Mouse (Mus musculus) lung, adult 2 months (tissue): Measurements from ENCODE around the gene Cep70. TPM values are rescaled to one million over a fixed set of nuclear protein-coding genes. Genes with fewer than 3 reads are reported as not detected.
A peak's percentile ranks its signal among the peaks of the same experiment; 100 is the strongest.

Source experiments
- DNase-seq: peaks from one replicate; pipeline ENCODE4 v3.0.0; 2022
- H3K4me1 ChIP-seq: fragments of 200-500 bp; 2 replicates; pipeline ENCODE4 v1.6.1; 2011; ENCODE audit warnings: low read length; ENCODE audit not compliant: control insufficient read depth, insufficient read depth
- H3K4me3 ChIP-seq: fragments of 200-500 bp; replicated peaks from 2 replicates; pipeline ENCODE3; 2011; ENCODE audit warnings: low read depth, mild to moderate bottlenecking, control low read depth, low read length; ENCODE audit errors: extremely low read depth
- CTCF ChIP-seq: fragments of 200-500 bp; IDR thresholded peaks from 2 replicates; pipeline ENCODE4 v1.5.1; 2011; ENCODE audit warnings: mild to moderate bottlenecking, low read length, control low read depth; ENCODE audit not compliant: insufficient read depth
- POLR2A ChIP-seq: fragments of 200-500 bp; IDR thresholded peaks from 2 replicates; pipeline ENCODE4 v1.6.1; 2011; ENCODE audit warnings: low read depth, mild to moderate bottlenecking, control low read depth, low read length, borderline replicate concordance; ENCODE audit errors: extremely low read depth
- WGBS: fragments of 180-500 bp; shearing (Covaris S2); methylation state at CpG from one replicate; pipeline ENCODE4 v1.1.7; 2018; 5-methylcytosine and 5-hydroxymethylcytosine counted together
- polyA plus RNA-seq: library from polyadenylated mRNA; depleted of rRNA; stranded (reverse); fragments of >200 nt; gene quantifications from 2 replicates; pipeline ENCODE4 v1.2.3, GENCODE M21; 2012; rRNA removed

The Cep70 gene
- polyA plus RNA-seq, 1 experiment = 5.2 TPM

DNA sequence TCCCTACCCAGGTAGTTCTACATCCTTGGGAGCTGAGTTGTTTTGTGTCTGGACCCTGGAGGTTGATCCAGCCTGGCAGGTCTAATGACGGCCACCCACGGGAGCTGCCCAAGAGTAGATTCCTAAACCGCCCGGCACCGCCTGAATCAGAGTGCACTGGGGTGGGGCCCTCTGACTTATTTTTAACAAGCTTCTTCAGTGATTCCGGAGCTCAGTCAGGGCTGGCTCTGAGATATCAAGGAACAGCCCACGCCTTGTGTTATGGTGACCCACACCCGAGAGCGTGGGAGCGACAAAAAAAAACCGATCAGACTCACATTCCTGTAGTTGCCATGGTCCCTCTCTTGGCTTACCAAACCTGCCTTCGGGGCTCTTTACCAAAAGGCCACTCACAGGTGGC, 97.0 kb downstream of the Cep70 start:
- H3K4me1 ChIP-seq = no peaks in the 10 kb centered on the region
- no peak overlapping the region for H3K4me3 ChIP-seq
- 71% methylated on average over 12 of the region's 12 CpGs for WGBS
- DNase-seq = no peak
- TF ChIP-seq POLR2A (no peak), CTCF (no peak)

DNA sequence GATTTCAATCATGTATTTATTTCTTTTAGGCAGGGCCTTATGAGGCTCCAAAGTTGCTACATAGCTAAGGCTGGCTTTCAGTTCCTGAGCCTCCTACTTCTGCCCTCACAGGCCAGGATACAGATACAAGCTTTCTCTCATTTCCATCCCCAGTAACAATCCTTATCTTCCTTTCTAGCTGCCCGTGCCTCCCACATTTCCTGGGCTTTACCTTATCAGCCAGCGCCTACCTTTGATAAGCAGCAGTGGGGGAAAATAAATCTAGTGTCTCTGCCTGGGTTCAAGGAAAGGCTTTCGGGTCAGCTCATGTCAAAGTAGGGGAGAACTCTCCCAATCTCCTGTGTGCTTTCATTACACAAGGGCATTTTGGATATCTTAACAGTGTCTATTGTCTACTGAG, 98.4 kb downstream of the Cep70 start:
- no peaks in the 10 kb centered on the region for H3K4me1 ChIP-seq
- 47% methylated on average over 3 of the region's 3 CpGs for WGBS
- no peak for TF ChIP-seq POLR2A
- DNase-seq = no peak
- no peak overlapping the region for H3K4me3 ChIP-seq

DNA sequence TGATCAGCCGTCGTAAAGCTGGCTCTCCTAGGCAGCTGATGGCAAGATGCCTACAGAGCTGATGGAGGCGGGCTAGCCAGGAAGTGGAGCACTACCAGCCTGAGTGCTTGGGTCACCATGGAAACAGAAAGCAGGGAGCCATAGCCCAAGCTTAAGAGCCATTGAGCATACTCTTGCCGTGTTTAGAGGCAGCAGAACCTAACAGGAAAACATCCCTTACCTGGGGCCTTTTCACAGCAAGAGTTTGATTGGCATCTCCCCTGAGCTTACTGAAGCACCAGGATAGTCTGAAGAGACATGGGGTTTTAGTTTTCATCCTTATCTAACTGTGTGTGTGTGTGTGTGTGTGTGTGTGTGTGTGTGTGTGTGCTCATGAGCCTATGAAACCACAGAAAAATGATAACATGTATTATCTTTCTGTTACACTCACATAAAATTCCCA, 102.2 kb downstream of the Cep70 start:
- Histone ChIP-seq H3K4me3 (no peak overlapping the region), H3K4me1 (no peaks in the 10 kb centered on the region)
- TF ChIP-seq CTCF (no peak), POLR2A (no peak)
- WGBS = 27% methylated on average over 4 of the region's 4 CpGs
- peak; percentile 17 for DNase-seq

Other genes with a start within 250 kb of the Cep70 start
- 0.38 TPM in 1 of 2 replicates, not detected in the other for gene Gm1123, start 207.7 kb upstream of the Cep70 start, polyA plus RNA-seq
- gene Pik3cb, start 102.7 kb upstream of the Cep70 start, polyA plus RNA-seq = 6.4 and 11.1 TPM in 2 replicates
- not detected in 2 replicates for gene Faiml, start 6.1 kb upstream of the Cep70 start, polyA plus RNA-seq
- 6.0 and 11.0 TPM in 2 replicates for gene Esyt3, start 115.2 kb downstream of the Cep70 start, polyA plus RNA-seq
- 8.5 and 9.2 TPM in 2 replicates for gene Mras, start 194.0 kb downstream of the Cep70 start, polyA plus RNA-seq
- gene Nme9, start 208.1 kb downstream of the Cep70 start, polyA plus RNA-seq = 11.0 and 12.7 TPM in 2 replicates